Mouse (Mus musculus) C2C12 (cell line): ENCODE results near the gene Osgin1. TPM values are rescaled to one million over a fixed set of nuclear protein-coding genes. Genes with fewer than 3 reads are reported as not detected.

Experiments
- H3K27me3 ChIP-seq: one replicate; pipeline ENCODE4 v1.6.1; 2011; ENCODE audit not compliant: control insufficient read depth, insufficient read depth, insufficient read length
- H3K36me3 ChIP-seq: one replicate; pipeline ENCODE4 v1.6.1; 2011; ENCODE audit not compliant: control insufficient read depth, insufficient read depth
- H3K4me3 ChIP-seq: one replicate; pipeline ENCODE4 v1.5.1; 2011; ENCODE audit warnings: mild to moderate bottlenecking, control low read depth; ENCODE audit not compliant: poor library complexity, insufficient read depth, severe bottlenecking
- H3K79me2 ChIP-seq: one replicate; pipeline ENCODE4 v1.6.1; 2011; ENCODE audit not compliant: control insufficient read depth, insufficient read depth
- H3K79me3 ChIP-seq: one replicate; pipeline ENCODE4 v1.6.1; 2011; ENCODE audit warnings: low read depth, control low read depth
- H3ac ChIP-seq: one replicate; pipeline ENCODE3; 2011; ENCODE audit warnings: low read depth; ENCODE audit not compliant: control insufficient read depth, insufficient read length
- CEBPB ChIP-seq: IDR thresholded peaks from one replicate; pipeline ENCODE4 v1.6.1; 2011; ENCODE audit warnings: low read depth, mild to moderate bottlenecking, control low read depth, moderate library complexity
- CTCF ChIP-seq: IDR thresholded peaks from one replicate; pipeline ENCODE4 v1.5.1; 2011; ENCODE audit not compliant: control insufficient read depth, insufficient read depth, insufficient read length
- FOSL1 ChIP-seq: IDR thresholded peaks from one replicate; pipeline ENCODE4 v1.8.0; 2011; ENCODE audit warnings: mild to moderate bottlenecking, low read length; ENCODE audit not compliant: poor library complexity, insufficient read depth, severe bottlenecking
- MAX ChIP-seq: IDR thresholded peaks from one replicate; pipeline ENCODE4 v1.6.1; 2011; ENCODE audit warnings: mild to moderate bottlenecking, control low read depth
- MYOD1 ChIP-seq: IDR thresholded peaks from one replicate; pipeline ENCODE4 v1.6.1; 2011; ENCODE audit warnings: low read depth; ENCODE audit not compliant: control insufficient read depth, insufficient read length
- MYOG ChIP-seq: IDR thresholded peaks from one replicate; pipeline ENCODE4 v1.6.1; 2011; ENCODE audit not compliant: control insufficient read depth, insufficient read length; ENCODE audit errors: extremely low read depth
- USF1 ChIP-seq: IDR thresholded peaks from one replicate; pipeline ENCODE4 v1.6.1; 2011; ENCODE audit warnings: low read depth, mild to moderate bottlenecking, control low read depth, moderate library complexity
- long read RNA-seq, 2 experiments: library from polyadenylated mRNA; unstranded; transcript quantifications; one replicate each; pipeline ENCODE4 v2.0.0; 2019 to 2020
- polyA plus RNA-seq: library from polyadenylated mRNA; unstranded; fragments of >200 nt; fragmentation: generic; extraction: Trizol; gene quantifications from one replicate; pipeline ENCODE4 v1.2.1, GENCODE M21; 2012; ENCODE audit warnings: missing spikeins

Osgin1 gene
- 18.1 TPM for polyA plus RNA-seq
- long read RNA-seq, experiment 1, transcript Osgin1-206 (6 exons, 2,005 nt): major isoform, 7 of 11 reads
- long read RNA-seq, experiment 1, partial matches to known transcripts: 1 of 11 reads
- long read RNA-seq, experiment 1, other reads (novel, unspliced or antisense): 3 of 11 reads
- long read RNA-seq, experiment 2, transcript Osgin1-206 (6 exons, 2,005 nt): major isoform, 47 of 62 reads
- long read RNA-seq, experiment 2, partial matches to known transcripts: 0 of 62 reads
- long read RNA-seq, experiment 2, other reads (novel, unspliced or antisense): 11 of 62 reads

GRCm38 (mm10) chr8:119433582-119434174 is at the start of gene Osgin1:
Gene Osgin1, plus strand, starts transcription at chr8:119434124.
- Histone ChIP-seq H3K36me3 (no peaks in the 10 kb centered on the region), H3ac (no peak within 1 kb of the TSS), H3K79me2 (peaks cover 18% of the 10 kb centered on the region), H3K4me3 (no peak within 1 kb of the TSS), H3K79me3 (peaks cover 16% of the 10 kb centered on the region), H3K27me3 (no peaks in the 10 kb centered on the region)
- TF ChIP-seq MAX (no peak), CEBPB (no peak), FOSL1 (no peak), MYOD1 (no peak), CTCF (no peak), USF1 (no peak), MYOG (no peak)

GRCm38 (mm10) chr8:119384478-119384877 is 49.4 kb upstream of the Osgin1 start:
- TF ChIP-seq CEBPB (no peak), CTCF (no peak), USF1 (no peak), MAX (no peak), MYOG (no peak), MYOD1 (no peak), FOSL1 (no peak)
- no peaks in the 10 kb centered on the region for H3K36me3 ChIP-seq
- H3K4me3 ChIP-seq: no peak overlapping the region
- H3K27me3 ChIP-seq: peaks cover 28% of the 10 kb centered on the region
- H3K79me2 ChIP-seq: no peaks in the 10 kb centered on the region
- no peaks in the 10 kb centered on the region for H3K79me3 ChIP-seq
- no peak overlapping the region for H3ac ChIP-seq

- no peak for TF ChIP-seq MYOD1
- no peak for TF ChIP-seq FOSL1
- TF ChIP-seq USF1: no peak
- no peak for TF ChIP-seq MYOG
- no peak for TF ChIP-seq CTCF
- no peak for TF ChIP-seq MAX
- Histone ChIP-seq H3K36me3 (no peaks in the 10 kb centered on the region), H3K27me3 (peaks cover 28% of the 10 kb centered on the region)
Measured at GRCm38 (mm10) chr8:119385854-119386253, 48.1 kb upstream of the Osgin1 start.

GRCm38 (mm10) chr8:119386988-119387387 is 46.9 kb upstream of the Osgin1 start:
- H3K36me3 ChIP-seq: no peaks in the 10 kb centered on the region
- peaks cover 28% of the 10 kb centered on the region for H3K27me3 ChIP-seq
- no peaks in the 10 kb centered on the region for H3K79me3 ChIP-seq
- H3ac ChIP-seq: no peak overlapping the region
- H3K4me3 ChIP-seq: no peak overlapping the region
- no peaks in the 10 kb centered on the region for H3K79me2 ChIP-seq
- TF ChIP-seq CEBPB: no peak
- no peak for TF ChIP-seq FOSL1

More at GRCm38 (mm10) chr8:119385854-119386253, 48.1 kb upstream of the Osgin1 start:
- Histone ChIP-seq H3K4me3 (no peak overlapping the region), H3K79me3 (no peaks in the 10 kb centered on the region), H3K79me2 (no peaks in the 10 kb centered on the region), H3ac (no peak overlapping the region)

GRCm38 (mm10) chr8:119394097-119394496 is 39.8 kb upstream of the Osgin1 start:
- no peaks in the 10 kb centered on the region for H3K27me3 ChIP-seq
- TF ChIP-seq USF1: no peak
- TF ChIP-seq MYOD1: no peak
- TF ChIP-seq CEBPB: no peak
- TF ChIP-seq FOSL1: no peak
- TF ChIP-seq MAX: no peak
- no peak for TF ChIP-seq CTCF
- TF ChIP-seq MYOG: no peak
- H3ac ChIP-seq: no peak overlapping the region
- H3K79me2 ChIP-seq: no peaks in the 10 kb centered on the region
- no peaks in the 10 kb centered on the region for H3K36me3 ChIP-seq
- no peak overlapping the region for H3K4me3 ChIP-seq
- no peaks in the 10 kb centered on the region for H3K79me3 ChIP-seq
